Mouse (Mus musculus): Measurements from ENCODE around the gene Emcn. TPM values are rescaled to one million over a fixed set of nuclear protein-coding genes. Genes with fewer than 3 reads are reported as not detected.
A peak's percentile ranks its signal among the peaks of the same experiment; 100 is the strongest.

Gene Emcn
- polyA plus RNA-seq, 1 experiment from 2014 or later, result 18.7 TPM

GRCm38 (mm10) chr3:137319950-137320349, 20.9 kb upstream of the Emcn start:
- H3K9ac ChIP-seq, result no peak overlapping the region
- no peaks in the 10 kb centered on the region for H3K9me3 ChIP-seq (ENCODE audit: control insufficient read depth, low read length)
- H3K36me3 ChIP-seq (replicated peaks; ENCODE audit: control insufficient read depth, insufficient read depth), result no peaks in the 10 kb centered on the region
- H3K4me1 ChIP-seq (replicated peaks; ENCODE audit: control insufficient read depth, insufficient read depth, low read length), result 0 out of 2 replicates have a peak, but pooled peaks cover 5% of the 10 kb centered on the region
- no peak overlapping the region for H3K4me2 ChIP-seq (replicated peaks)
- ATAC-seq (ENCODE audit: low FRiP score) (no peak), DNase-seq (ENCODE audit: low spot score) (no peak)
- H3K27me3 ChIP-seq (ENCODE audit: control insufficient read depth, insufficient read depth, low read length), result no peaks in the 10 kb centered on the region
- H3K4me3 ChIP-seq (replicated peaks; ENCODE audit: low read length), result no peak overlapping the region
- WGBS, result 74% methylated on average over 1 of the region's 1 CpGs
- no peak overlapping the region for H3K27ac ChIP-seq

GRCm38 (mm10) chr3:137322304-137322703, 18.6 kb upstream of the Emcn start:
- peak overlapping the region; percentile 26 for H3K4me2 ChIP-seq (replicated peaks)
- ATAC-seq (ENCODE audit: low FRiP score), result peak; percentile 51; the same call in 1 of the 2 replicates
- WGBS, result 26% methylated on average over 12 of the region's 12 CpGs

GRCm38 (mm10) chr3:137329898-137330297, 11.0 kb upstream of the Emcn start:
- Histone ChIP-seq H3K36me3 (replicated peaks; ENCODE audit: control insufficient read depth, insufficient read depth) (no peaks in the 10 kb centered on the region), H3K4me2 (replicated peaks) (no peak overlapping the region), H3K4me3 (replicated peaks; ENCODE audit: low read length) (no peak overlapping the region), H3K4me1 (replicated peaks; ENCODE audit: control insufficient read depth, insufficient read depth, low read length) (no peaks in the 10 kb centered on the region), H3K9me3 (ENCODE audit: control insufficient read depth, low read length) (no peaks in the 10 kb centered on the region), H3K9ac (no peak overlapping the region), H3K27ac (no peak overlapping the region), H3K27me3 (ENCODE audit: control insufficient read depth, insufficient read depth, low read length) (no peaks in the 10 kb centered on the region)
- ATAC-seq (ENCODE audit: low FRiP score) (no peak), DNase-seq (ENCODE audit: low spot score) (no peak)
- WGBS, result 30% methylated on average over 9 of the region's 9 CpGs

More at GRCm38 (mm10) chr3:137322304-137322703, 18.6 kb upstream of the Emcn start:
- DNase-seq (ENCODE audit: low spot score), result no peak
- Histone ChIP-seq H3K4me1 (replicated peaks; ENCODE audit: control insufficient read depth, insufficient read depth, low read length) (0 out of 2 replicates have a peak, but pooled peaks cover 5% of the 10 kb centered on the region), H3K27me3 (ENCODE audit: control insufficient read depth, insufficient read depth, low read length) (no peaks in the 10 kb centered on the region), H3K9me3 (ENCODE audit: control insufficient read depth, low read length) (no peaks in the 10 kb centered on the region), H3K4me3 (replicated peaks; ENCODE audit: low read length) (no peak overlapping the region), H3K9ac (no peak overlapping the region), H3K36me3 (replicated peaks; ENCODE audit: control insufficient read depth, insufficient read depth) (no peaks in the 10 kb centered on the region), H3K27ac (no peak overlapping the region)

GRCm38 (mm10) chr3:137330950-137331349, 9.9 kb upstream of the Emcn start:
- no peak overlapping the region for H3K27ac ChIP-seq
- H3K9me3 ChIP-seq (ENCODE audit: control insufficient read depth, low read length), result no peaks in the 10 kb centered on the region
- DNase-seq (ENCODE audit: low spot score) (no peak), ATAC-seq (ENCODE audit: low FRiP score) (no peak)
- no peaks in the 10 kb centered on the region for H3K27me3 ChIP-seq (ENCODE audit: control insufficient read depth, insufficient read depth, low read length)
- no peak overlapping the region for H3K9ac ChIP-seq
- H3K4me2 ChIP-seq (replicated peaks), result no peak overlapping the region
- H3K4me3 ChIP-seq (replicated peaks; ENCODE audit: low read length), result no peak overlapping the region
- no peaks in the 10 kb centered on the region for H3K36me3 ChIP-seq (replicated peaks; ENCODE audit: control insufficient read depth, insufficient read depth)
- H3K4me1 ChIP-seq (replicated peaks; ENCODE audit: control insufficient read depth, insufficient read depth, low read length), result no peaks in the 10 kb centered on the region
- 80% methylated on average over 4 of the region's 4 CpGs for WGBS

GRCm38 (mm10) chr3:137332531-137332930, 8.3 kb upstream of the Emcn start:
- Histone ChIP-seq H3K9me3 (ENCODE audit: control insufficient read depth, low read length) (no peaks in the 10 kb centered on the region), H3K4me2 (replicated peaks) (no peak overlapping the region), H3K9ac (no peak overlapping the region), H3K4me3 (replicated peaks; ENCODE audit: low read length) (no peak overlapping the region), H3K36me3 (replicated peaks; ENCODE audit: control insufficient read depth, insufficient read depth) (no peaks in the 10 kb centered on the region), H3K27ac (no peak overlapping the region), H3K27me3 (ENCODE audit: control insufficient read depth, insufficient read depth, low read length) (no peaks in the 10 kb centered on the region), H3K4me1 (replicated peaks; ENCODE audit: control insufficient read depth, insufficient read depth, low read length) (no peaks in the 10 kb centered on the region)
- WGBS, result 88% methylated on average over 4 of the region's 4 CpGs
- DNase-seq (ENCODE audit: low spot score) (no peak), ATAC-seq (ENCODE audit: low FRiP score) (no peak)

- Histone ChIP-seq H3K36me3 (replicated peaks; ENCODE audit: control insufficient read depth, insufficient read depth) (no peaks in the 10 kb centered on the region), H3K27ac (no peak overlapping the region), H3K9ac (no peak overlapping the region), H3K4me1 (replicated peaks; ENCODE audit: control insufficient read depth, insufficient read depth, low read length) (no peaks in the 10 kb centered on the region), H3K4me3 (replicated peaks; ENCODE audit: low read length) (no peak overlapping the region), H3K4me2 (replicated peaks) (no peak overlapping the region), H3K27me3 (ENCODE audit: control insufficient read depth, insufficient read depth, low read length) (no peaks in the 10 kb centered on the region), H3K9me3 (ENCODE audit: control insufficient read depth, low read length) (no peaks in the 10 kb centered on the region)
- no peak for ATAC-seq (ENCODE audit: low FRiP score)
- DNase-seq (ENCODE audit: low spot score), result no peak
- WGBS, result 98% methylated on average over 4 of the region's 4 CpGs
Measured at GRCm38 (mm10) chr3:137335957-137336356, 4.9 kb upstream of the Emcn start.

GRCm38 (mm10) chr3:137343446-137343845, 2.6 kb downstream of the Emcn start:
- no peaks in the 10 kb centered on the region for H3K9me3 ChIP-seq (ENCODE audit: control insufficient read depth, low read length)
- H3K4me3 ChIP-seq (replicated peaks; ENCODE audit: low read length), result no peak overlapping the region
- H3K9ac ChIP-seq, result no peak overlapping the region
- DNase-seq (ENCODE audit: low spot score) (no peak), ATAC-seq (ENCODE audit: low FRiP score) (no peak)
- no peaks in the 10 kb centered on the region for H3K4me1 ChIP-seq (replicated peaks; ENCODE audit: control insufficient read depth, insufficient read depth, low read length)
- H3K4me2 ChIP-seq (replicated peaks), result no peak overlapping the region
- H3K36me3 ChIP-seq (replicated peaks; ENCODE audit: control insufficient read depth, insufficient read depth), result no peaks in the 10 kb centered on the region
- WGBS, result 89% methylated on average over 5 of the region's 5 CpGs
- no peaks in the 10 kb centered on the region for H3K27me3 ChIP-seq (ENCODE audit: control insufficient read depth, insufficient read depth, low read length)
- H3K27ac ChIP-seq, result no peak overlapping the region

- 87% methylated on average over 5 of the region's 5 CpGs for WGBS
Measured at GRCm38 (mm10) chr3:137351882-137352281, 11.0 kb downstream of the Emcn start.

GRCm38 (mm10) chr3:137356697-137357096, 15.8 kb downstream of the Emcn start:
- ATAC-seq (ENCODE audit: low FRiP score) (no peak), DNase-seq (ENCODE audit: low spot score) (no peak)
- Histone ChIP-seq H3K9me3 (ENCODE audit: control insufficient read depth, low read length) (no peaks in the 10 kb centered on the region), H3K4me1 (replicated peaks; ENCODE audit: control insufficient read depth, insufficient read depth, low read length) (no peaks in the 10 kb centered on the region), H3K4me2 (replicated peaks) (no peak overlapping the region), H3K4me3 (replicated peaks; ENCODE audit: low read length) (no peak overlapping the region), H3K9ac (no peak overlapping the region), H3K27ac (no peak overlapping the region), H3K27me3 (ENCODE audit: control insufficient read depth, insufficient read depth, low read length) (no peaks in the 10 kb centered on the region), H3K36me3 (replicated peaks; ENCODE audit: control insufficient read depth, insufficient read depth) (no peaks in the 10 kb centered on the region)
- WGBS, result 82% methylated on average over 4 of the region's 4 CpGs

More at GRCm38 (mm10) chr3:137351882-137352281, 11.0 kb downstream of the Emcn start:
- H3K9ac ChIP-seq, result no peak overlapping the region
- no peaks in the 10 kb centered on the region for H3K4me1 ChIP-seq (replicated peaks; ENCODE audit: control insufficient read depth, insufficient read depth, low read length)
- H3K27ac ChIP-seq, result no peak overlapping the region
- DNase-seq (ENCODE audit: low spot score), result no peak
- H3K9me3 ChIP-seq (ENCODE audit: control insufficient read depth, low read length), result no peaks in the 10 kb centered on the region
- no peaks in the 10 kb centered on the region for H3K36me3 ChIP-seq (replicated peaks; ENCODE audit: control insufficient read depth, insufficient read depth)
- no peak overlapping the region for H3K4me3 ChIP-seq (replicated peaks; ENCODE audit: low read length)
- no peaks in the 10 kb centered on the region for H3K27me3 ChIP-seq (ENCODE audit: control insufficient read depth, insufficient read depth, low read length)
- H3K4me2 ChIP-seq (replicated peaks), result no peak overlapping the region
- no peak for ATAC-seq (ENCODE audit: low FRiP score)

Measured in hindbrain, embryonic 14.5 days (tissue).